Mouse (Mus musculus): ENCODE results near the gene Gramd1a. TPM values are rescaled to one million over a fixed set of nuclear protein-coding genes. Genes with fewer than 3 reads are reported as not detected.

Gene Gramd1a
- total and polyA plus RNA-seq, 2 experiments from 2014 or later: 178 to 244 TPM

- DNase-seq (no peak), ATAC-seq (no peak)
- WGBS: 22% methylated on average over 15 of the region's 15 CpGs
- Histone ChIP-seq H3K9me3 (ENCODE audit: low read length) (no peaks in the 10 kb centered on the region), H3K4me2 (ENCODE audit: low read depth) (no peak within 1 kb of the TSS), H3K9ac (no peak within 1 kb of the TSS), H3K4me1 (ENCODE audit: insufficient read depth) (no peaks in the 10 kb centered on the region), H3K36me3 (ENCODE audit: insufficient read depth) (no peaks in the 10 kb centered on the region), H3K4me3 (ENCODE audit: low read depth, low read length) (no peak within 1 kb of the TSS), H3K27ac (ENCODE audit: low read depth, low read length) (no peak within 1 kb of the TSS), H3K27me3 (ENCODE audit: insufficient read depth, low read length) (no peaks in the 10 kb centered on the region)
- TF ChIP-seq CTCF (IDR thresholded peaks at IDR 0.05; ENCODE audit: low read depth): no peak
Measured at GRCm38 (mm10) chr7:31115182-31115581, 40.5 kb downstream of the Gramd1a start, which contains the start of gene Hpn. Hpn (minus strand) TSS chr7:31115290.

DNA sequence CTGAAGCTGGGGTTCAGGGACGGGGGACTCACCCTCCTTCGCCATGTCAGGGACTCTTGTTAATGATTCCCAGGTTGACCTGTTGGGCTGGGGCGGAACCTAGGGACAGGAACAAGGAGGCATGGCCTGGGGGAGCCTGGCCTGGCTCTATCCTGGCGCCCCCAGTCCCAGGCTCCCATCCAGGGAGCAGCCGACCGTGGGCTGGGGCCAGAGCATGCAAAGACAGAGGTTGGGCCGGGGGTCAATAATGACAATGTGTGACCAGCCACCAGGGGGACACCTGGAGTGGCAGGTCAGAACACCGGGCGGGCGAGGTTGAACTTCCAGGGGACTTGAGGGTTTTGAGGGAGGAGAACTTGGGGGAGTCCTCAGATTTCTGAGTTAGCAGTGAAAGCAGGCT lies 41.0 kb downstream of the Gramd1a start:
- Histone ChIP-seq H3K27ac (ENCODE audit: low read depth, low read length) (no peak overlapping the region), H3K36me3 (ENCODE audit: insufficient read depth) (no peaks in the 10 kb centered on the region), H3K4me1 (ENCODE audit: insufficient read depth) (no peaks in the 10 kb centered on the region), H3K4me3 (ENCODE audit: low read depth, low read length) (no peak overlapping the region), H3K9me3 (ENCODE audit: low read length) (no peaks in the 10 kb centered on the region), H3K9ac (no peak overlapping the region), H3K4me2 (ENCODE audit: low read depth) (no peak overlapping the region), H3K27me3 (ENCODE audit: insufficient read depth, low read length) (no peaks in the 10 kb centered on the region)
- 53% methylated on average over 10 of the region's 10 CpGs for WGBS
- no peak for ATAC-seq
- DNase-seq: no peak
- peak; percentile 13; the same call in 1 of the 2 replicates for TF ChIP-seq CTCF (IDR thresholded peaks at IDR 0.05; ENCODE audit: low read depth)

DNA sequence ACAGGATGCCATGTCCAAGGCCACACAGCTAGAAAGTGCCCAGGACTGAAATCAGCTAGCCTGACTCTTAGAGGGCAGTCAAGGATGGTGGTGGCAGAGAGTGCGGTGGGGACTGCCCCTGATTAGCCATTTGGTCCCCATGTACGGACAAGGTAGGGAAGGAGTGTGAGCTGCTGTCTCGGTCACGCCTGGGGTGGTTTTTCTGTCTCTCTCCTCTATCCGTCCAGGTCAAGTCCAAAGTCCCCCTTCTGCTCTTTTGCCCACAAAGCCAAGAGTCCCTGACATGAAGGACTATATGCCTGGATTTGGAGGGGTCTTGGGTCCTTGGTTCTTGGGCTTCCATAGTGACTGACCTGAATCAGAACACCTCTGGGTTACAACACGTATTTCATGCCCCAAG lies 41.9 kb downstream of the Gramd1a start:
- Histone ChIP-seq H3K9ac (no peak overlapping the region), H3K4me3 (ENCODE audit: low read depth, low read length) (no peak overlapping the region), H3K27ac (ENCODE audit: low read depth, low read length) (no peak overlapping the region), H3K4me2 (ENCODE audit: low read depth) (no peak overlapping the region), H3K36me3 (ENCODE audit: insufficient read depth) (no peaks in the 10 kb centered on the region), H3K4me1 (ENCODE audit: insufficient read depth) (no peaks in the 10 kb centered on the region), H3K9me3 (ENCODE audit: low read length) (no peaks in the 10 kb centered on the region), H3K27me3 (ENCODE audit: insufficient read depth, low read length) (no peaks in the 10 kb centered on the region)
- no peak for ATAC-seq
- 82% methylated on average over 6 of the region's 6 CpGs for WGBS
- no peak for TF ChIP-seq CTCF (IDR thresholded peaks at IDR 0.05; ENCODE audit: low read depth)
- no peak for DNase-seq

DNA sequence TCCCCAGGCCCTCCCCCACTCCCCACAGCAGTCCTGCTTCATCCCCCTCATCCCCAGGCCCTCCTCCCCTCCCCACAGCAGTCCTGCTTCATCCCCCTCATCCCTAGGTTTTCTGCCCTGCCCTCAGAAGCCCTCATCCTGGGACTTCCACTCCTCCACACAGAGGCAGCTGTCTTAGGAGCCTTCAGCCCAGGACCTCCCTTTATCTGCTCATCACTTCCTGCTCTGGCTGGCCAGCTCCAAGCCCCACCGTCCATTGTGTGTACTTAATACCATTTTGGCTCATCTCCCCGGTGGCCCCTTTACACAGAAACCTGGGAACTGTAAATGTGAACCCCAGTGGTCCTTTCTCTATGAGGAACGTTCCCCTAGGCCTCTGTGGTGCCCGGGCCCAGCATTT lies 43.7 kb downstream of the Gramd1a start:
- H3K9ac ChIP-seq: no peak overlapping the region
- ATAC-seq (no peak), DNase-seq (no peak)
- H3K36me3 ChIP-seq (ENCODE audit: insufficient read depth): no peaks in the 10 kb centered on the region
- WGBS: 16% methylated on average over 4 of the region's 4 CpGs
- H3K27me3 ChIP-seq (ENCODE audit: insufficient read depth, low read length): no peaks in the 10 kb centered on the region
- TF ChIP-seq CTCF (IDR thresholded peaks at IDR 0.05; ENCODE audit: low read depth): no peak
- H3K27ac ChIP-seq (ENCODE audit: low read depth, low read length): no peak overlapping the region
- no peak overlapping the region for H3K4me2 ChIP-seq (ENCODE audit: low read depth)
- H3K4me3 ChIP-seq (ENCODE audit: low read depth, low read length): no peak overlapping the region
- H3K4me1 ChIP-seq (ENCODE audit: insufficient read depth): no peaks in the 10 kb centered on the region
- H3K9me3 ChIP-seq (ENCODE audit: low read length): no peaks in the 10 kb centered on the region

DNA sequence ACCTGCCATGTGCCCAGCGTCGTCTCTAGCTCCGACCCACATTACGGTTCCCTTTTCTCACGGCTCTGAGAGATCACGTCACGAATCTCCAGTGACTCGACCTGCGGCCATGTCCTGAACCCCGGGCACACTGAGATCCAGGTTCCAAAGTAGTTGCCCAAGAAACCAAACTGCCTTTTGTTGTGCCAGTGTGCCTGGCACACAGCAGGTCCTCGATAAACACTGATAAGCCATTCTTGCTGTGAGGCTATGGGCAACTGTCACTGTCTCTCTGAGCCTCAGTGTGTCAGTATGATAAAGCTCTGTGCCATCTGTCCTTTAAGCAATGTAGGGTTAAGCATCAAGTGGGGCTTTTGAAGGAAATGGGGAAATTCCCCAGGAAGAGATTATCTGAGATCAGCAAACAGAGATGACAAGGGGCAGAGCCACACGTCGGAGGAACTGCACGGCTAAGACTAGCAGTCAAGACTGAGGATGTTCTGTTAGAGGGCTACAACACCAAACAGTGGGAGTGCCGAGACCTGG lies 44.8 kb downstream of the Gramd1a start:
- WGBS: 83% methylated on average over 15 of the region's 15 CpGs
- H3K9me3 ChIP-seq (ENCODE audit: low read length): no peaks in the 10 kb centered on the region
- H3K27ac ChIP-seq (ENCODE audit: low read depth, low read length): no peak overlapping the region
- no peak for ATAC-seq
- H3K9ac ChIP-seq: no peak overlapping the region
- no peak for TF ChIP-seq CTCF (IDR thresholded peaks at IDR 0.05; ENCODE audit: low read depth)
- H3K27me3 ChIP-seq (ENCODE audit: insufficient read depth, low read length): no peaks in the 10 kb centered on the region
- no peaks in the 10 kb centered on the region for H3K4me1 ChIP-seq (ENCODE audit: insufficient read depth)
- H3K4me2 ChIP-seq (ENCODE audit: low read depth): no peak overlapping the region
- no peaks in the 10 kb centered on the region for H3K36me3 ChIP-seq (ENCODE audit: insufficient read depth)
- H3K4me3 ChIP-seq (ENCODE audit: low read depth, low read length): no peak overlapping the region
- no peak for DNase-seq

- no peak overlapping the region for H3K9ac ChIP-seq
- H3K36me3 ChIP-seq (ENCODE audit: insufficient read depth): no peaks in the 10 kb centered on the region
- DNase-seq (no peak), ATAC-seq (no peak)
- no peak overlapping the region for H3K27ac ChIP-seq (ENCODE audit: low read depth, low read length)
- H3K27me3 ChIP-seq (ENCODE audit: insufficient read depth, low read length): no peaks in the 10 kb centered on the region
- H3K4me2 ChIP-seq (ENCODE audit: low read depth): no peak overlapping the region
- H3K4me3 ChIP-seq (ENCODE audit: low read depth, low read length): no peak overlapping the region
- H3K9me3 ChIP-seq (ENCODE audit: low read length): no peaks in the 10 kb centered on the region
- no peaks in the 10 kb centered on the region for H3K4me1 ChIP-seq (ENCODE audit: insufficient read depth)
- 85% methylated on average over 5 of the region's 5 CpGs for WGBS
- TF ChIP-seq CTCF (IDR thresholded peaks at IDR 0.05; ENCODE audit: low read depth): no peak
Measured at GRCm38 (mm10) chr7:31109796-31110195, 45.9 kb downstream of the Gramd1a start.

DNA sequence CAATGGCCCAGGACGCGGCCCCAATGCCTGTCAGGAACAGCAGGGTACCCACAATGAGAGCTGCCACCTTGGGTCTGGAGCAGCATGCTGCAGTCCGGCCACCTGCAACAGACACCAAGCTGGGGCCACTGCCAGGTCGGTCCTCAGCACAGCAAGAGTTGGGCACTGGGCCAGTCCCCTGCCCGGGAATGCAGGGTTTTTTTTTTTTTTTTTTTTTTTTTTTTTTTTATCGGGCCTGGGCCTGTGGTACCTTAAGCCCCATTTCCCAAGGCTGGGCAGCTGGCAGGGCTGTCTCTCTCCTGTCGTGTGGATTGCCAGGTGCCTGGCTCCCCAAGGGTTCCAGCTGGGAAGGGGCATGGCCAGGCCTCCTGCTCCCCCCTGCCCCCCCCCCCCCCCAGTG lies 46.6 kb downstream of the Gramd1a start:
- ATAC-seq: no peak
- TF ChIP-seq CTCF (IDR thresholded peaks at IDR 0.05; ENCODE audit: low read depth): no peak
- WGBS: 29% methylated on average over 7 of the region's 7 CpGs
- Histone ChIP-seq H3K4me3 (ENCODE audit: low read depth, low read length) (no peak overlapping the region), H3K36me3 (ENCODE audit: insufficient read depth) (no peaks in the 10 kb centered on the region), H3K27me3 (ENCODE audit: insufficient read depth, low read length) (no peaks in the 10 kb centered on the region), H3K9me3 (ENCODE audit: low read length) (no peaks in the 10 kb centered on the region), H3K4me2 (ENCODE audit: low read depth) (no peak overlapping the region), H3K27ac (ENCODE audit: low read depth, low read length) (no peak overlapping the region), H3K4me1 (ENCODE audit: insufficient read depth) (no peaks in the 10 kb centered on the region), H3K9ac (no peak overlapping the region)
- DNase-seq: no peak

Measured in forebrain, postnatal 0 days (tissue).